ENCODE assay signal across 10 mouse cellular contexts in genomic region chr8:106631904-106632303, GRCm38 (mm10).
"Had no signal": no experiment of that assay in that cellular context is flagged by ENCODE, and none has a peak within 500 bp of the region (broad histone marks: within the 10 kb centered on the region; RNA-seq: fewer than 3 reads in every experiment).

No protein-coding gene starts in this region.

- H3K36me3 ChIP-seq: limb, embryonic 15.5 days; liver, embryonic 12.5 days; midbrain, embryonic 10.5 days had no signal

- H3K9ac ChIP-seq: limb, embryonic 15.5 days; liver, embryonic 12.5 days had no signal

- H3K27me3 ChIP-seq: limb, embryonic 15.5 days; liver, embryonic 12.5 days had no signal

- DNase-seq: kidney, adult 8-10 months; kidney, postnatal 36 days; lung, postnatal 4 days; midbrain, embryonic 14.5 days; thymus, postnatal 4 days had no signal

- H3K27ac ChIP-seq: kidney, postnatal 0 days; limb, embryonic 15.5 days; liver, embryonic 12.5 days had no signal

- H3K4me3 ChIP-seq: limb, embryonic 15.5 days; liver, embryonic 12.5 days; midbrain, embryonic 10.5 days; myocyte had no signal

- ATAC-seq: liver, embryonic 12.5 days had no signal

- H3K9me3 ChIP-seq: limb, embryonic 15.5 days; liver, embryonic 12.5 days; midbrain, embryonic 10.5 days had no signal

- H3K4me2 ChIP-seq: limb, embryonic 15.5 days; liver, embryonic 12.5 days had no signal
